Mouse (Mus musculus) embryo, embryonic 11 days (tissue): ENCODE data around the gene Cdk2.

Experiments
- DNase-seq: peaks from one replicate; pipeline ENCODE4 v3.0.0-alpha.2; 2015

Cdk2 gene

DNA sequence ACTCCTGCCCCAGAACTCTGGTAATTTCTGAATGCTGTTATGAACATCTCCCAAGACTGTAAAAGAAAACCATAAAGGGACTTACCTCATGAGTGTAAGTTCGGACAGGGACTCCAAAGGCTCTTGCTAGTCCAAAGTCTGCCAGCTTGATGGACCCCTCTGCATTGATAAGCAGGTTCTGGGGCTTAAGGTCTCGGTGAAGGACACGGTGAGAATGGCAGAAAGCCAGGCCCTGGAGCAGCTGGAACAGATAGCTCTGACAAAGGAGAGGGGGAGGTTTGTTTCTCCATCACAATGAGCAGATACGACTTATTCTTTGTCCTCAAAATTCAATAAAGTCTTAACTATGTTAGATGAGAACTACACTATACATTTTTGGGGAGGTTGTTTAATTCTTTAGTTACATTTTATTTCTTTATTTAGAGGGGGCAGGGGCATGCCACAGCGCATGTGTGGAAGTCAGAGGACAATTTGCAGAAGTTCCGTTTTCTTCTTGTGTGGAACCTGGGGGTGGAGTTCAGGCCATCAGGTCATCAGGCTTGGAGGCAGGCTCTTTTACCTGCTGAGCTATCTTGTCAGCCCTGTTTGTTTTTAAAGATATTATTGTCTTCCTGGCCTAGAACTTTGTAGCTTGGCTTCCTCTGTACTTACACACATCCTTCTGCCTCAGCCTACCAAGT is 2.4 kb downstream of the Cdk2 start:
- no peak for DNase-seq

DNA sequence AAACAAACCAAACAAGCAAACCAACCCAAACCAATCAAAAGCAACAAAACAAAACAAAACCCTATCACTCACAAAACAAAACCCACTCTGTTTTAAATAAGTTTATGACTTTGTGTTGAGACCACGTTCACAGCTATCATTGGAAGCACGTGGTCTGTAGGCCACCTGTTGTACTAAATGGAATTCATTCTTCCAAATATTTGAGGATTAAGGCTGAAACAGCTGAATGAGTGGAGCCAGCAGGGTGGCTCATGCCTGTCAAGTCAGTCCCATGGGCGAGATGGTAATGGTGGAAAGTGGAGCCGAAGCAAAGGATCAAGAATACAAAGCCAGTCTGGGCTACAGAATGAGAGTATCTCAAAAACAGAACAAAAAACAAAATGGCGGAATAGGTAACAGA is 4.1 kb downstream of the Cdk2 start:
- no peak for DNase-seq

DNA sequence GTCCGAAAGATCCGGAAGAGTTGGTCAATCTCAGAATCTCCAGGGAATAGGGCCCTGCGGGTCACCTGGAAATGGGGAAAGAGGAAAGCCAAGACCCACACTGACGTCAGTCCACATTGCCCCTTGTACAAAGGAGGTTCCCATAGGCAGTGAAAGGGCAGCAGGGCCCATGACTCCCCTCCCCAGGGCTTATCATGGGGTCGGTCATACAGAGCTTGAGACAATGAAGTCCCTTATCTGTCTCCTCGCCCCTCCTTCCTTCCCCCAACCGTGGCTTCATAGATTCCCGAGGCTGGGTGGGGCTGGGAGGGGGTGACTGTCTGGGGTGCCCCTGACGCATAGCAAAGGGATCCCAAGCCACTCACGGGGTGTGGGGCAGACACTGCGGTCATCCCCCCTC is 5.2 kb downstream of the Cdk2 start:
- DNase-seq = no peak

GRCm38 (mm10) chr10:128699006-128699405 is 5.8 kb downstream of the Cdk2 start:
- DNase-seq = no peak

DNA sequence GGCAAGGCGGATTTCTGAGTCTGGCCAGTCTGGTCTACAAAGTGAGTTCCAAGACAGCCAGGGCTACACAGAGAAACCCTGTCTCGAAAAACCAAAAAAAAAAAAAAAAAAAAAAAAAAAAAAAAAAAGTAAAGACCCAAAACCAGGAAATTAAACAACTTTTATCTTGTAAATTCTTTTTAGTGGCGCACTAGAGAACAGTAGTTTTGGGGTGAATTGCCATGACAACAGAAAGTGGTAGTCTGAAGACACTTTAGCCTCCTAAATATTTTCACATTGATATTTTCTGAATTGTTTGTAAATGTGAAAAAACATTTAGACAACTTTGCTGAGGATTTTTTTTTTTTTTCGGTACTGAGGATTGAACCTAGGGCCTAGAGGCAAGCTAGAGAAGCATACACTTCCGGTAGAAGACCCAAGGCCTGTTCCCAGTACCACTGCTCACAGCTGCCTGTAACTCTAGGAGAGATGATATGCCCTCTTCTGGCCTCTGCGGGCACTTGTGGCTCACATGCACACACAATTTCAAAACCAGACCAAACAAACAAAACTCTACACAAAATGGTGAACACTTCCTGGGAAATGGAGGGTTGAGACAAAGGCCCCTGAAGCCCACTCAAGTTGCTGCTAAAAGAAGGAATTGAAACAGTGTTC is 7.6 kb downstream of the Cdk2 start:
- no peak for DNase-seq

GRCm38 (mm10) chr10:128695992-128696807 is 8.6 kb downstream of the Cdk2 start, which contains the start of gene Rab5b:
TSS of gene Rab5b (minus strand) at chr10:128696264.
- DNase-seq = peak; percentile 100

DNA sequence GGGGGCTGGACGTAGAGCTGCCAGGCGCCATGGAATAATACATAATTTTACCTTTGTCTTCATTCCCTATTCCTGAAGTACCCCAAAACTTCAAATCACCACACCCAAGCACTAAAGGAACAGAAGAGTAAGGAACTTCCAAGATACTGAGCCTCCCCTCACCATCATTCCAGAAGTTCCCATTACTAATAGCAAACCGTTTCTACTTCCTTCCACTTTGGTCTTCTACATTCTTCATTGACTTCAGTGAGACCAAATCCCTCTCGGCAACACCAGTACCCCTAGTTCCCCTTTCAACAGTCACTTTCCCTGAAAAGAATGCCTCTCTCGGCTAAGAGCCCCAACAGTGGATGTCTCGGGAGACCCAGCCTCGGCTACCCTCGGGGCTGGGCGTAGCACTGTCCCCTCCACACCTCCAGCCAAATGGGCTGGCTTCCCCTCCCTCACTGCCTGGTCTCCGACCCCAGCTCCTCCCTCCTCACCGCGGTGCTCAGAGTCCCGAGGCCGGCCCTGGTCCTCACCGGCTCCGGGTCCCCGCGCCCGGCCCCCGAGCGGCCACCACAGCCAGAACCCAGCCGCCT is 9.3 kb downstream of the Cdk2 start:
- DNase-seq = no peak

- DNase-seq = peak; percentile 73
Measured at GRCm38 (mm10) chr10:128674469-128675008, 30.3 kb downstream of the Cdk2 start.

GRCm38 (mm10) chr10:128673763-128674468 is 30.9 kb downstream of the Cdk2 start, which contains the start of gene Suox:
TSS of gene Suox (minus strand) at chr10:128674073.
- DNase-seq = peak; percentile 93

DNA sequence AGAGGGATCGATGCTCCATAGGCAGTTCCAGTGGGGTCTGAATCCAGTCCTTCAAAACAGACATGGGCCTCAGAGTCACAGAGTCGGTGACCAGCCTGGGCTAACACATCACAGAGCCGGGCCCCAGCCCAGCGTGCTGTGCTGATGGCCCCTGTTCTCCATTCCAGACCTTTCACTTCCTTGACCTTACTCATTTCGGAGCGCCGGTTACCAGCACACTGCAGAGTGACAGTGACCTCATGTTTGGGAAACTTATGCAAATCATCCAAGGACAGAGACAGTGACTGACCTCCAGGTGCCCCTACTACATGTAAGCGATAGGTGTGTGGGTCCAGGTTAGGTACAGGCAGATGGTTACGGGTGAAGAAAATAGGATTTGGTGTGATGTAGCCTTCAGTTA is 33.7 kb downstream of the Cdk2 start:
- DNase-seq = no peak

GRCm38 (mm10) chr10:128668790-128669672 is 35.8 kb downstream of the Cdk2 start:
- DNase-seq = peak; percentile 76

- DNase-seq = no peak
Measured at GRCm38 (mm10) chr10:128665806-128666205, 39.0 kb downstream of the Cdk2 start.

DNA sequence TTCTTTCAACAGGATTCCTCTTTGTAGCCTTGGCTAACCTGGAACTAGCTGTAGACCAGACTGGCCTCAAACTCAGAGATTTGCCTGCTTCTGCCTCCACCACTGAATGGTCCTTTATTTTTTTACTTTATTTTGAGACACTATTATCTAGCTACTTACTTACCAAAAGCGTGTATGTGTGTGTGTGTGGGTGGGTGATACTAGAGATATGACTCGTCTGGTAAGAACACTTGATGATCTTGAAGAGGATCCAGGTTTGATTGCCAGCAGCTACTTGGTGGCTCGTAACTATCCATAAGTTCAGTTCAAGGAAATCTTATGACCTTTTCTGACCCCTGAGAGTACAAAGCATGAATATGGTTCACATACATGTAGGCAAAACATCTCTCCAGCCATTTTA is 39.5 kb downstream of the Cdk2 start:
- DNase-seq = no peak

DNA sequence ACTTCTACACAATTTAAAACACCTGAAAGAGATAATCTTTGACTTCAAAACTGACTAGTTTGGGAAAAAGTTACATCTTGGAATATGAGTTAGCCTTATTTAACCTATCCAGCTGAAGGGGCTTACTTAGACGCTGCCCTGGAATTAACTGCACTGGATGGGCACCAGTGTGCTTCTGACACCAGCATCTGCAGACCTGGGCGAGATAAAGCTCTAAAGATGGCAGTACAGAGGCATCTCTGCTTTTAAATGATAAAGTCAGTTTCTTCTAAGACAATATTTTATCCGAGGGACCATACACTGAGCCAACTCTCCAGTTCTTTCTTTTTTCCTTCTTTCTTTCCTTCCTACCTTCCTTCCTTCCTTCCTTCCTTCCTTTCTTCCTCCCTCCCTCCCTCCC is 40.0 kb downstream of the Cdk2 start:
- no peak for DNase-seq

DNA sequence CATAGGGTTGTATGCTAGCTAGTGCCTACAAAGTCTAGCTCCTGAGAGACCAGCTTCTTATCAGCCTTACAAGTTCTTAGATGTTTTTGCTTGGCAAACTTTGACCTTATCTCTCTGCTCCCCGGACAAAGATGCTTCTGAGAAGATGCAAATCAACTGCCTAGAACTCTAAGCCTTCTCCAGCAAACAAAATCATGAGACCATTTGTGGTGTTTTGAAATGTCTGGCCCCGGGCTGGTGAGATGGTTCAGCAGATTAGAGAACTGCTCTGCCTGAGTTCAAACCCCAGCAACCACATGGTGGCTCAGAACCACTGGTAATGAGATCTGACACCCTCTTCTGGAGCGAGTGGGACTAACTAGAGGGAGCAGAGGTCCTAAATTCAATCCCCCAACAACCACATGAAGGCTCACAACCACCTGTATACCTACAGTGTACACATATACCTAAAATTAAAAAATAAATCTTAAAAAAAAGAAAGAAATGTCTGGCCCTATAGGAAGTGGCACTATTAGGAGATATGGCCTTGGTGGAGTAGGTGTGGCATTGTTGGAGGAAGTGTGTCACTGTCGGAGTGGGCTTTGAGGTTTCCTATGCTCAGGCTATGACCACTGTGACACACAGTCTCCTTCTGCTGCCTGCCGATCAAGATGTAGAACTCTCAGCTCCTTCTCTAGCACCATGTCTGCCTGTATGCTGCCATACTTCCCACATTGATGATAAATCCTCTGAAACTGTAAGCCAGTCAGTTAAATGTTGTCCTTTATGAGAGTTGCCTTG is 41.2 kb downstream of the Cdk2 start:
- no peak for DNase-seq

GRCm38 (mm10) chr10:128662465-128662864 is 42.4 kb downstream of the Cdk2 start:
- no peak for DNase-seq

DNA sequence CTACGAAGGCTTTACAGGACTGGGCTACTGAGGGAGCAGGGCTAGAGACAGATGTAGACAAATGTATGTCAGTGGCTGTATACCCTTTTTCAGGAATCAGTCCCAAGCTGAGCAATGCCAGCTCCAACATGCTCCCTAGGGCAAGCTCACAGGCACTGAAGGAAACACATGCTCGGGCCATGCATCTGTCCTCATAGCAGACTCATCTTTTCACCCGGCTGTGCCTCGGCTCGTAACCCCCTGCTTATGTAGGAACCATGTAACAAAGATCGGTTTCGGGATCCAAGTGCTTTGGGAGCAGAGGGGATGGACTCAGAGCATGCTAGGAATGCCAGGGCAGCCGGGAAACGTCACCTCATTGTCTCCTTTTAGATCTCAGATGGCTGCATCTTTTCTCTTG is 45.3 kb downstream of the Cdk2 start:
- DNase-seq = no peak

DNA sequence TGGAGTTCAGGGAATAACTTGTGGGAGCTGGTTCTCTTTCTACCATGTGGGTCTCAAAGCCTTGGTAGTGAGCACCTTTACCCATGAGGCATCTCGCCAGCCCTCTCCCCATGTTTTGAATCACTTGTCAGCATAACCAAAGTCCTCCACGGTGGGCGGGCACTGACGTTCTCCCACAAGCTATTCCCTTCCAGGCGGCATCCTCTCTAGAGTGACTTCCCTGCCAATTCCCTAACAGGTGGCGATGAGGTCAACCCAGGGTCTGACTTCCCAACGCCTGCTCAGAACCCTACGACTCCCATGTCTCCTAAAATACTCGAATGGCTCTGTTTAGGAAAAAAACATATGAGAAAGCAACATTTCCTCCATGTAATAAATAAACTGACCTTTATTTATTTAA is 47.0 kb downstream of the Cdk2 start:
- DNase-seq = no peak

DNA sequence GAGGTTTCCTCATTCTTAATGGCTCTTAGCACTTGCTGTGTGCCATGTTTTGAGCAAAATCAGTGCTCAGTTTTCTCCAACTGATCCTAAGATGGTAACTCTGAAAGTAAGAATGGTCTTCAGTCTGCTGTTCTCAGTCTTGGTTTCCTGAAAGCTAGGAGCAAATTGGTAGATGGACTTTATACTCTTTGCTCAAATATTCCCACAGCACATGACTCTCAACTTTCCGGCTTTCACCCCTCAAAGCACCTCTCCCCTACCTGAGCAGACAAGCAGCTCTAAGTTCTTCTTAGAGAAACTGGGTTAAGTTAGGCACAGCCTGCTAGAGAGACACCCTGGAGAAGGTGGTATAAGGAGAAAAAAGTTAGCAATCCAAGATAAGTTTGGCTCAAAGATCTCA is 48.1 kb downstream of the Cdk2 start:
- DNase-seq = no peak

DNA sequence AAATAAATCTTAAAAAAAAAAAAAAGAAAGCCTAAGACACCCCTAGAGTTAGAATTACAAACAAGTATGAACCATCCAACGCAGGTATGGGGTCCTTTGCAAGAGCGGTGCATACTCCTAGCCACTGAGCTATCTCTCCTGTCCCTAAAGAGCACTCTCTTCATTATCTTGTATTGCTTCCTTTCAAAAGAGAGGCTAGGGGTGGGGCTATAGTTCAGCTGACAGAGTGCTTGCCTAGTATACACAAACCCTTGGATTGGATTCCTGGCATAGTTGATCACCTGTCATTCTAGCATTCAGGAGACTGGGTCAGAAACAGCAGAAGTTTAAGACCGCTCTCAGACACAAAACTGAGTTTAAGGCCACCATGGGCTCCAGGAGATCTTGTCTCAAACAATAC is 49.6 kb downstream of the Cdk2 start:
- DNase-seq = no peak

DNA sequence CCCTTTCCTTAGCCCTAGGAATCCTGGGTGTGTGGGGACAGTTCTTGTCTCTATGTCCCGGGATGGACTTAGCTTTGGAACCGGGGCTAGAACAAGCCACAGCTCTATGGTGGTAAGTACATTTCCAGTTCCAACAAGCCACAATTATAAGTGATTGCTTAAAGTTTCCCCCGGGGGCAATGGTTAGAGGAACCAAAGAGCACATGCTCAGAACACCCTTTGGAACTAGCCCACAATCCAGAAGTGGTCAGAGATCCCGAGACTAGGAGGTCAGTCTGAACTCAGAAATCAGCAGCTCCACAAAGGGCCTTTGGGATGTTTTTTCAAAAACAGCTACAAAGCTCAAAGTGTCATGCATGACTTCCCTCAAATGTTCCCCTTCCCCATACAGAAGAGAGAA is 51.0 kb downstream of the Cdk2 start:
- DNase-seq = no peak
